Mouse (Mus musculus) neural tube, embryonic 11.5 days (tissue): ENCODE data around the gene 4930550C14Rik. TPM values are rescaled to one million over a fixed set of nuclear protein-coding genes. Genes with fewer than 3 reads are reported as not detected.

Experiments
- ATAC-seq: fragments of 200-750 bp; cut with Nextera tagmentation; 2 replicates; pipeline ENCODE4 v1.8.0; 2017; ENCODE audit warnings: moderate number of reproducible peaks, mild to moderate bottlenecking, moderate TSS enrichment, moderate library complexity; ENCODE audit not compliant: insufficient read depth, low FRiP score, low TSS enrichment
- DNase-seq: peaks from one replicate; pipeline ENCODE4 v3.0.0-alpha.2; 2015; ENCODE audit warnings: low spot score
- H3K27ac ChIP-seq: fragments of 300-500 bp; sonication (generic); 2 replicates; pipeline ENCODE4 v1.5.1; 2014; ENCODE audit warnings: low read depth, mild to moderate bottlenecking, low read length
- H3K27me3 ChIP-seq: fragments of 300-500 bp; sonication (generic); 2 replicates; pipeline ENCODE4 v1.6.1; 2014; ENCODE audit warnings: mild to moderate bottlenecking, low read length, mixed read lengths; ENCODE audit not compliant: control insufficient read depth, insufficient read depth
- H3K36me3 ChIP-seq: fragments of 300-500 bp; sonication (generic); 2 replicates; pipeline ENCODE4 v1.6.1; 2014; ENCODE audit warnings: mild to moderate bottlenecking, low read length, moderate library complexity, mixed read lengths; ENCODE audit not compliant: control insufficient read depth, insufficient read depth
- H3K4me1 ChIP-seq: fragments of 300-500 bp; sonication (generic); 2 replicates; pipeline ENCODE4 v1.6.1; 2014; ENCODE audit warnings: low read length, mixed read lengths; ENCODE audit not compliant: control insufficient read depth, insufficient read depth
- H3K4me2 ChIP-seq: fragments of 300-500 bp; sonication (generic); 2 replicates; pipeline ENCODE4 v1.6.1; 2014; ENCODE audit warnings: low read depth, mild to moderate bottlenecking, moderate library complexity
- H3K4me3 ChIP-seq: fragments of 300-500 bp; sonication (generic); 2 replicates; pipeline ENCODE4 v1.5.1; 2014; ENCODE audit warnings: low read depth, low read length
- H3K9ac ChIP-seq: fragments of 300-500 bp; sonication (generic); 2 replicates; pipeline ENCODE4 v1.6.1; 2014; ENCODE audit warnings: mild to moderate bottlenecking, low read length
- H3K9me3 ChIP-seq: fragments of 300-500 bp; sonication (generic); 2 replicates; pipeline ENCODE4 v1.6.1; 2016; ENCODE audit warnings: low read length; ENCODE audit not compliant: control insufficient read depth
- WGBS: fragments of 180-500 bp; shearing (Covaris S2); extraction: QIAGEN DNeasy Blood & Tissue Kit; methylation state at CpG from one replicate; pipeline ENCODE4 v1.1.7; 2014; 5-methylcytosine and 5-hydroxymethylcytosine counted together
- polyA plus RNA-seq: library from polyadenylated mRNA; unstranded; fragments of >200 nt; fragmentation: Nextera tagmentation; extraction: Ambion mirVana; gene quantifications from 2 replicates; pipeline ENCODE4 v1.2.1, GENCODE M21; 2014

The 4930550C14Rik gene
- 0.56 and 0.70 TPM in 2 replicates for polyA plus RNA-seq

DNA sequence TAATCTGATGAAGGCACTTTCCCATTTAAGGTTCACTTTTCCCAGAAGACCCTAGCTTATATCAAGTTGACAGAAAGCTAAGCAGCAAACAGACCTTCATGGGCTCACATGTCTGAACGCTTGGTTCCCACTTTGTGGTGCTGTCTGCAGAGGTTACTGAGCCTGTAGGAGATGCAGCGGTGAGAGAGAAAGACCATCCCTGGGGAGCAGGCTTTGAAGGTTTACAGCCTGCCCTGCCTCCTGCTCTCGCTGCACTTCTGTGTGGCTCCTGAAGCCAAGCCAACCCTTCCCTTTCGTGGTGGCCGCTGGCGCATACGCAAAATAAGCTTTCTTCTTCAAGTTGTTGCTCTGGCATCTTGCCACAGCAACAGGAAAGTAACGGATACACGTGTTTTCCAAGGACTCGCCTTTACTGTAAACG lies at the start of gene 4930550C14Rik:
Gene 4930550C14Rik, plus strand, starts transcription at position 35 of the 421 bp plus-strand sequence.
- ATAC-seq: no peak

GRCm38 (mm10) chr9:53353161-53353560 lies 49.0 kb upstream of the 4930550C14Rik start:
- Histone ChIP-seq H3K36me3 (no peaks in the 10 kb centered on the region), H3K9ac (no peak overlapping the region), H3K4me2 (no peak overlapping the region), H3K27me3 (no peaks in the 10 kb centered on the region), H3K27ac (no peak overlapping the region), H3K9me3 (no peaks in the 10 kb centered on the region), H3K4me3 (no peak overlapping the region), H3K4me1 (no peaks in the 10 kb centered on the region)
- no peak for ATAC-seq
- 91% methylated on average over 5 of the region's 5 CpGs for WGBS
- no peak for DNase-seq

More for the DNA sequence above, at the start of gene 4930550C14Rik:
- Histone ChIP-seq H3K9me3 (no peaks in the 10 kb centered on the region), H3K4me1 (0 out of 2 replicates have a peak, but pooled peaks cover 3% of the 10 kb centered on the region), H3K27me3 (no peaks in the 10 kb centered on the region), H3K36me3 (no peaks in the 10 kb centered on the region), H3K27ac (no peak within 1 kb of the TSS), H3K4me2 (no peak within 1 kb of the TSS), H3K9ac (no peak within 1 kb of the TSS; the same call in 1 of the 2 replicates), H3K4me3 (no peak within 1 kb of the TSS)
- peak; percentile 17 for DNase-seq
- WGBS: 17% methylated on average over 11 of the region's 11 CpGs

- 56% methylated on average over 14 of the region's 14 CpGs for WGBS
- Histone ChIP-seq H3K27ac (no peak overlapping the region), H3K36me3 (no peaks in the 10 kb centered on the region), H3K4me3 (no peak overlapping the region), H3K4me2 (no peak overlapping the region), H3K27me3 (no peaks in the 10 kb centered on the region), H3K9ac (no peak overlapping the region), H3K4me1 (no peaks in the 10 kb centered on the region), H3K9me3 (no peaks in the 10 kb centered on the region)
- ATAC-seq (no peak), DNase-seq (no peak)
Measured at GRCm38 (mm10) chr9:53356219-53357155, 45.6 kb upstream of the 4930550C14Rik start.

DNA sequence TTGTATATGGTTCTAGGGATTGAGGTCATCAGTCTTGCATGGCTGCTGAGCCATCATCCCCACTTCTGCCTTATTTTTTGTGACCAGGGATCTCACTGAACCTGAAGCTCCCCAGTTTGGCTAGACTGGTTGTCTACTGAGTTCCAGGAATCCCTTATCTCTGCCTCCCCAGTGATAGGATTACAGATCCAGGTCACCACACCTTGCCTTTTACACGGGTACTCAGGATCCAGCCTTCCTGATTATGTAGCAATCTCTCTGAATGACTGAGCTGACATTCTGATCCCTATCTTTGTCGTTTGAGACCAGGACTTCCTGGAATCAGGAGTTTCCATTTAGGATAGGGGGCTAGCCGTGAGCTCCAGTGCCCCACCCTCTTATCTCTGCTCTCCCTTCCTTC lies 30.8 kb upstream of the 4930550C14Rik start:
- Histone ChIP-seq H3K4me1 (no peaks in the 10 kb centered on the region), H3K36me3 (no peaks in the 10 kb centered on the region), H3K9me3 (no peaks in the 10 kb centered on the region), H3K27ac (no peak overlapping the region), H3K4me3 (no peak overlapping the region), H3K9ac (no peak overlapping the region), H3K27me3 (no peaks in the 10 kb centered on the region), H3K4me2 (no peak overlapping the region)
- no peak for DNase-seq
- 76% methylated on average over 3 of the region's 3 CpGs for WGBS
- no peak for ATAC-seq

DNA sequence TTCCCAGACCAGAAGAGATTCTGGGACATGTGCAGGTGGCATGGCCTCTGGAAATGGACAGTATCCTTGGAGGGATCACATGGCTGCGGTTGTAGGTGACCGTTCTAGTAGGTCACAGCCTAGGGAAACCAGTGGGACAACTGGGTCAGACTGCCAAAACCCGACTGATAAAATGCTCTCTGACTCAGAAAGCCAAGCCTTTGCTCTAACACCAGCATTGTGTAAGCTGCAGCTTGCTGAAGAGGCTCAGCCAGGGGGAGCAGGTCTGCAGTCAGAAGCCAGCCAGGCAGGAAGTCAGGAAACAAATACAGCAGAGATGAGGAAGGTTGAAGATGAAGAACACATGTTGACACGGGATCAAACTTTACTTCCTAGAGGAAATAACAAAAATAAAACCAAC lies 26.2 kb upstream of the 4930550C14Rik start:
- Histone ChIP-seq H3K9ac (no peak overlapping the region), H3K9me3 (no peaks in the 10 kb centered on the region), H3K4me2 (no peak overlapping the region), H3K4me3 (no peak overlapping the region), H3K27ac (no peak overlapping the region), H3K4me1 (no peaks in the 10 kb centered on the region), H3K27me3 (no peaks in the 10 kb centered on the region), H3K36me3 (no peaks in the 10 kb centered on the region)
- 80% methylated on average over 4 of the region's 4 CpGs for WGBS
- DNase-seq (no peak), ATAC-seq (no peak)

DNA sequence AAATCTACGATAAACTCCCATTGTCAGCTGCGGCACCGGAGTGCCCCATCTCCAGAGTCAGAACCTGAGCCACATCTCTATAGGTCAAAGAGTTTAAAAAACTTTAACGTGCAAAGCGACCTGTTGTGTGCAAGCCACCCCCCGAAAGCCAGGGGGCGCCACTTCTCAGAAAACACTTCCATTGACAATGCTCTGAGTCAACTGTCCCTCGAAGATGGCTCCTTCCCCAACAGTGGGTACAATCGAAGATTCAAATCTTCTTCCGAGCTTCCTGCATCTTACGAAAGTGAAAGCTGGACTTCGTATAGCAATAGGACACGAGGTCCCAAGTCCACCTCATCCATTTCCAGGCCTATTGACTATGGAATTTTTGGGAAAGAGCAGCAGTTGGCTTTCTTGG lies 25.3 kb upstream of the 4930550C14Rik start:
- no peak for DNase-seq
- Histone ChIP-seq H3K4me3 (no peak overlapping the region), H3K27ac (no peak overlapping the region), H3K9ac (no peak overlapping the region), H3K9me3 (no peaks in the 10 kb centered on the region), H3K4me2 (no peak overlapping the region), H3K36me3 (no peaks in the 10 kb centered on the region), H3K27me3 (no peaks in the 10 kb centered on the region), H3K4me1 (no peaks in the 10 kb centered on the region)
- WGBS: 83% methylated on average over 13 of the region's 13 CpGs
- no peak for ATAC-seq

- H3K27me3 ChIP-seq: no peaks in the 10 kb centered on the region
- no peak overlapping the region for H3K9ac ChIP-seq
- no peaks in the 10 kb centered on the region for H3K4me1 ChIP-seq
- 79% methylated on average over 5 of the region's 5 CpGs for WGBS
- H3K36me3 ChIP-seq: no peaks in the 10 kb centered on the region
- ATAC-seq: no peak
- no peaks in the 10 kb centered on the region for H3K9me3 ChIP-seq
- no peak overlapping the region for H3K27ac ChIP-seq
- DNase-seq: no peak
- no peak overlapping the region for H3K4me2 ChIP-seq
- no peak overlapping the region for H3K4me3 ChIP-seq
Measured at GRCm38 (mm10) chr9:53377597-53377996, 24.5 kb upstream of the 4930550C14Rik start.

- no peak overlapping the region for H3K9ac ChIP-seq
- H3K27ac ChIP-seq: no peak overlapping the region
- DNase-seq (no peak), ATAC-seq (no peak)
- no peaks in the 10 kb centered on the region for H3K9me3 ChIP-seq
- H3K36me3 ChIP-seq: no peaks in the 10 kb centered on the region
- H3K4me1 ChIP-seq: no peaks in the 10 kb centered on the region
- no peaks in the 10 kb centered on the region for H3K27me3 ChIP-seq
- 77% methylated on average over 3 of the region's 3 CpGs for WGBS
- H3K4me2 ChIP-seq: no peak overlapping the region
- no peak overlapping the region for H3K4me3 ChIP-seq
Measured at GRCm38 (mm10) chr9:53378171-53378570, 24.0 kb upstream of the 4930550C14Rik start.

GRCm38 (mm10) chr9:53380595-53380994 lies 21.5 kb upstream of the 4930550C14Rik start:
- Histone ChIP-seq H3K9me3 (no peaks in the 10 kb centered on the region), H3K36me3 (no peaks in the 10 kb centered on the region), H3K27me3 (no peaks in the 10 kb centered on the region), H3K27ac (no peak overlapping the region), H3K9ac (no peak overlapping the region), H3K4me2 (no peak overlapping the region), H3K4me3 (no peak overlapping the region), H3K4me1 (no peaks in the 10 kb centered on the region)
- 86% methylated on average over 2 of the region's 2 CpGs for WGBS
- DNase-seq (no peak), ATAC-seq (no peak)
